Mouse (Mus musculus): ENCODE measurements around the gene Il22. TPM values are rescaled to one million over a fixed set of nuclear protein-coding genes. Genes with fewer than 3 reads are reported as not detected.

Gene Il22
- total RNA-seq, 2 experiments from 2014 or later: not detected

Other genes with a start within 250 kb of the Il22 start
- gene Mdm1, start 63.1 kb upstream of the Il22 start, total RNA-seq (2021): 1 to 10 TPM; 4.5 to 5.2 TPM
- under 1 TPM; 0.43 to 0.59 TPM for gene Gm32717, start 35.8 kb downstream of the Il22 start, total RNA-seq (2021)
- gene Gm32802, start 53.7 kb downstream of the Il22 start, total RNA-seq (2021): under 1 TPM; 0.43 to 0.59 TPM
- gene Iltifb, start 90.1 kb downstream of the Il22 start, total RNA-seq (2021): not detected
- gene Gm9040, start 122.0 kb downstream of the Il22 start, total RNA-seq (2021): not detected
- gene Gm9044, start 127.5 kb downstream of the Il22 start, total RNA-seq (2021): not detected
- gene Gm9045, start 132.9 kb downstream of the Il22 start, total RNA-seq (2021): not detected
- not detected for gene Gm9046, start 138.3 kb downstream of the Il22 start, total RNA-seq (2021)
- gene Gm9048, start 143.7 kb downstream of the Il22 start, total RNA-seq (2021): not detected
- gene Gm9049, start 149.2 kb downstream of the Il22 start, total RNA-seq (2021): not detected
- gene Ifng, start 236.1 kb downstream of the Il22 start, total RNA-seq (2021): not detected